8 mouse cellular contexts compared by ENCODE assay signal in the genomic region with DNA sequence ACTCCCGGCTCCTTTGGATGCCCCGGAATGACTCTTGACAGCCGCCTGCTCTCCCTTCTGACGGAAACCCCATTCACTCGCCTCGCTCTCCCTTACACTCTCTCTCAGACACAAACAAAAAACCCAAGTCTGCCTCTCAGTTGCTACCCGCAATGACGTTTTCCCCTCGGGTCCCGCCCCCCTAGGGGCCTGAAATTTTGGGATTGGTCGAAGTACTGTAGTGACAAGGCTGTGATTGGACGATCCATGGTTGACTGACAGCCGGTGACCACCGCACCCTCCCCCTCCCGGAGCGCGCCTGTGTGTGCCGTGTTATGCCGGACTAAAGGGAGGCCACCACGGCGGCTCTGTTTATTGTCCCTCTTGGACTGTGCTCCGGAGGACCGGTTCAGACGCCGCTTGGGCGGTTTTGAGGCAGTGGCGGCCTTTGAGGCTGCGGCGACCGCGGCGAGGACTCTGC. TPM values are rescaled to one million over a fixed set of nuclear protein-coding genes. Genes with fewer than 3 reads are reported as not detected.
DNase-seq lines count a peak whose midpoint lies in the region; ATAC-seq lines count a peak whose summit lies in the region.

Top2b (plus strand) TSS at position 302 of the 460 bp plus-strand sequence.

- no peaks in the 10 kb centered on the region for H3K36me3 ChIP-seq in forebrain, embryonic 14.5 days (ENCODE audit: control insufficient read depth, insufficient read depth, low read length)
- no peaks in the 10 kb centered on the region for H3K36me3 ChIP-seq in neural tube, embryonic 15.5 days

- peak within 1 kb of the TSS; percentile 94 for H3K4me3 ChIP-seq in forebrain, embryonic 14.5 days (ENCODE audit: low read depth, low read length)
- H3K4me3 ChIP-seq in neural tube, embryonic 15.5 days (replicated peaks): peak within 1 kb of the TSS; percentile 55

- H3K9me3 ChIP-seq in forebrain, embryonic 14.5 days (replicated peaks; ENCODE audit: control insufficient read depth, low read length): no peaks in the 10 kb centered on the region
- H3K9me3 ChIP-seq in neural tube, embryonic 15.5 days (replicated peaks): no peaks in the 10 kb centered on the region

- no peaks in the 10 kb centered on the region for H3K27me3 ChIP-seq in forebrain, embryonic 14.5 days (replicated peaks; ENCODE audit: control insufficient read depth, insufficient read depth, low read length)
- no peaks in the 10 kb centered on the region for H3K27me3 ChIP-seq in neural tube, embryonic 15.5 days (replicated peaks)

- ATAC-seq in forebrain, embryonic 14.5 days: peak; percentile 99
- peak; percentile 99 for ATAC-seq in neural tube, embryonic 15.5 days (ENCODE audit: low FRiP score)

- WGBS in forebrain, embryonic 14.5 days: 1% methylated on average over 32 of the region's 32 CpGs
- under 1% methylated on average over 32 of the region's 32 CpGs for WGBS in neural tube, embryonic 15.5 days

- intact Hi-C loops in heart, postnatal 14 days (cut with DNase I): loop anchor here (2.0 to 10.0 kb wide), 4 partner anchors 38 to 1010 kb away; partner anchors contain the start of genes Ngly1 and Oxsm

- H3K4me2 ChIP-seq in forebrain, embryonic 14.5 days (ENCODE audit: low read length): peak within 1 kb of the TSS; percentile 76
- peak within 1 kb of the TSS; percentile 67 for H3K4me2 ChIP-seq in neural tube, embryonic 15.5 days

- H3K4me1 ChIP-seq in forebrain, embryonic 14.5 days (ENCODE audit: control insufficient read depth, insufficient read depth, low read length): peaks cover 17% of the 10 kb centered on the region; the same call in 1 of the 2 replicates
- H3K4me1 ChIP-seq in neural tube, embryonic 15.5 days: peaks cover 25% of the 10 kb centered on the region

- peak within 1 kb of the TSS; percentile 99 for H3K27ac ChIP-seq in forebrain, embryonic 14.5 days (ENCODE audit: low read depth, low read length)
- peak within 1 kb of the TSS; percentile 99 for H3K27ac ChIP-seq in neural tube, embryonic 15.5 days (replicated peaks)

- DNase-seq in ES-CJ7 (ENCODE audit: low read depth, low spot score): peak; percentile 97
- DNase-seq in cerebellum, adult 11 months: peak; percentile 98
- DNase-seq in forebrain, embryonic 14.5 days (ENCODE audit: low spot score): peak; percentile 99
- peak; percentile 95 for DNase-seq in heart, postnatal 14 days
- DNase-seq in layer of hippocampus, adult 11-12 months (ENCODE audit: low spot score): peak; percentile 98
- peak; percentile 97 for DNase-seq in lung, adult 18-20 months
- peak; percentile 97 for DNase-seq in testis, postnatal 14 days (ENCODE audit: low spot score)

- H3K9ac ChIP-seq in forebrain, embryonic 14.5 days (ENCODE audit: low read length): peak within 1 kb of the TSS; percentile 99
- H3K9ac ChIP-seq in neural tube, embryonic 15.5 days (replicated peaks): peak within 1 kb of the TSS; percentile 92

RNA-seq across cellular contexts. Expression of gene Top2b, which starts in this region (rescaled TPM):
- 126 and 140 TPM in 2 replicates for polyA plus RNA-seq in forebrain, embryonic 14.5 days (2014; fragmentation: Nextera tagmentation; extraction: Ambion mirVana)
- 10 to 100 TPM; 75.5 to 80.6 TPM for total RNA-seq in heart, postnatal 14 days (2021)
- 57.7 and 60.3 TPM in 2 replicates for polyA plus RNA-seq in neural tube, embryonic 15.5 days (2015; fragmentation: Nextera tagmentation; extraction: Ambion mirVana)

Comparison
In these comparisons a context has a peak if more than half of its experiments do, and no peak if none do; other contexts are left out.
1. Peak in every context shown above with its lines: DNase-seq, ATAC-seq, H3K4me3 ChIP-seq and H3K27ac ChIP-seq.